Mouse (Mus musculus) myocyte (in vitro differentiated cells): ENCODE measurements around the gene Tpcn1. TPM values are rescaled to one million over a fixed set of nuclear protein-coding genes. Genes with fewer than 3 reads are reported as not detected.
A peak's percentile ranks its signal among the peaks of the same experiment; 100 is the strongest.

Source experiments
- H3K27me3 ChIP-seq: one replicate; pipeline ENCODE4 v1.6.1; 2011; ENCODE audit not compliant: control insufficient read depth, insufficient read depth, insufficient read length
- H3K36me3 ChIP-seq: one replicate; pipeline ENCODE4 v1.6.1; 2011; ENCODE audit not compliant: control insufficient read depth, insufficient read depth
- H3K4me2 ChIP-seq: one replicate; pipeline ENCODE4 v1.6.1; 2011; ENCODE audit warnings: low read depth, control low read depth
- H3K4me3 ChIP-seq: one replicate; pipeline ENCODE4 v1.5.1; 2011; ENCODE audit warnings: mild to moderate bottlenecking, control low read depth, moderate library complexity
- H3K79me2 ChIP-seq: one replicate; pipeline ENCODE4 v1.6.1; 2011; ENCODE audit not compliant: control insufficient read depth, insufficient read depth
- H3ac ChIP-seq: one replicate; pipeline ENCODE4 v1.6.1; 2011; ENCODE audit not compliant: control insufficient read depth, insufficient read length
- CEBPB ChIP-seq: IDR thresholded peaks from 2 replicates; pipeline ENCODE4 v1.6.1; 2011; ENCODE audit warnings: mild to moderate bottlenecking, moderate library complexity; ENCODE audit not compliant: poor library complexity, insufficient read depth, severe bottlenecking
- E2F4 ChIP-seq: IDR thresholded peaks from one replicate; pipeline ENCODE4 v1.6.1; 2011; ENCODE audit warnings: mild to moderate bottlenecking, control low read depth, moderate library complexity; ENCODE audit not compliant: insufficient read depth
- MAX ChIP-seq: IDR thresholded peaks from one replicate; pipeline ENCODE4 v1.6.1; 2011; ENCODE audit warnings: low read depth, mild to moderate bottlenecking, control low read depth
- MYOD1 ChIP-seq, 3 experiments: IDR thresholded peaks; one replicate each; pipeline ENCODE4 v1.6.1; 2011; ENCODE audit warnings: control low read depth in 2 of 3, low read depth in 2 of 3, mild to moderate bottlenecking in 2 of 3, moderate library complexity in 1 of 3; ENCODE audit not compliant: insufficient read length in 2 of 3, control insufficient read depth in 1 of 3
- MYOG ChIP-seq, 3 experiments: IDR thresholded peaks; one replicate each; pipeline ENCODE4 v1.6.1; 2011; ENCODE audit warnings: control low read depth in 2 of 3, low read depth in 2 of 3, mild to moderate bottlenecking in 2 of 3; ENCODE audit not compliant: insufficient read length in 2 of 3, control insufficient read depth in 1 of 3, insufficient read depth in 1 of 3
- POLR2A ChIP-seq: IDR thresholded peaks from one replicate; pipeline ENCODE4 v1.6.1; 2011; ENCODE audit warnings: low read depth, mild to moderate bottlenecking, control low read depth, moderate library complexity; ENCODE audit not compliant: insufficient read length
- POLR2AphosphoS2 ChIP-seq: IDR thresholded peaks from one replicate; pipeline ENCODE4 v1.6.1; 2011; ENCODE audit warnings: low read depth, control low read depth; ENCODE audit not compliant: insufficient read length
- REST ChIP-seq: IDR thresholded peaks from one replicate; pipeline ENCODE4 v1.6.1; 2011; ENCODE audit warnings: mild to moderate bottlenecking, control low read depth, moderate library complexity; ENCODE audit not compliant: insufficient read depth, insufficient read length
- SRF ChIP-seq: IDR thresholded peaks from one replicate; pipeline ENCODE4 v1.6.1; 2011; ENCODE audit warnings: low read depth; ENCODE audit not compliant: control insufficient read depth, insufficient read length
- TCF12 ChIP-seq: IDR thresholded peaks from one replicate; pipeline ENCODE4 v1.6.1; 2011; ENCODE audit warnings: mild to moderate bottlenecking, control low read depth; ENCODE audit not compliant: poor library complexity, insufficient read depth, severe bottlenecking
- TCF3 ChIP-seq: IDR thresholded peaks from one replicate; pipeline ENCODE4 v1.6.1; 2011; ENCODE audit warnings: low read depth, control low read depth; ENCODE audit not compliant: insufficient read length
- USF1 ChIP-seq: IDR thresholded peaks from one replicate; pipeline ENCODE4 v1.6.1; 2011; ENCODE audit warnings: low read depth, mild to moderate bottlenecking, control low read depth, moderate library complexity
- polyA plus RNA-seq: library from polyadenylated mRNA; unstranded; fragments of >200 nt; fragmentation: generic; extraction: Trizol; gene quantifications from one replicate; pipeline ENCODE4 v1.2.1, GENCODE M21; 2012; ENCODE audit warnings: missing spikeins

Gene Tpcn1
- polyA plus RNA-seq, 1 experiment, result 88.7 TPM

DNA sequence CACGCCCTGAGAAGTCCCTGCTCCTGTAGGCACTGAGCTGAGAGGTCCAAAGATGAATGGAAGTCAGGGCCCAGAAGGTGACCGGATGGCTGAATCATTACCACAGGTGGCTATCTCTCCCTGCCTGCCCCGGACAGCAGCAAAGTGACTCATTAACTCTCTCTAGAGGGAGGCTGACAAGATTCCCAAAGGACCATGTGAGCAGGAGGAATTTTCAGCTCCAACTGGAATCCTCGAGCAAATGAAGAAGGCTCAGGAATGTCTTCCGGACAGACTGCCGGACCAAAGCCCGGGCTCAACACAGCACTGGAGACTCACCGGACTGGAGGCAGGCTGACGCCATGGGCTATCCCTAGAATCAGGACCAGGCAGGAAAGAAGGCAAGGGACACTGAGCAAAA lies 6.5 kb downstream of the Tpcn1 start:
- no peak overlapping the region for H3ac ChIP-seq
- H3K79me2 ChIP-seq, result peaks cover 43% of the 10 kb centered on the region
- peaks cover 19% of the 10 kb centered on the region for H3K36me3 ChIP-seq
- peak; percentile 60 for TF ChIP-seq USF1
- TF ChIP-seq MYOG (IDR thresholded peaks at IDR 0.05; ENCODE audit: control insufficient read depth in 1 of 3, insufficient read depth in 1 of 3, insufficient read length in 2 of 3, low read depth in 2 of 3), result peak in 1 of 3 experiments; percentile 39
- TF ChIP-seq TCF12, result peak; percentile 26
- TF ChIP-seq TCF3, result no peak
- peak in 2 of 3 experiments; percentile 12 to 73 for TF ChIP-seq MYOD1 (IDR thresholded peaks at IDR 0.05; ENCODE audit: control insufficient read depth in 1 of 3, insufficient read length in 2 of 3, low read depth in 2 of 3)
- peak overlapping the region; percentile 68 for H3K4me2 ChIP-seq
- no peak overlapping the region for H3K4me3 ChIP-seq
- H3K27me3 ChIP-seq, result no peaks in the 10 kb centered on the region

DNA sequence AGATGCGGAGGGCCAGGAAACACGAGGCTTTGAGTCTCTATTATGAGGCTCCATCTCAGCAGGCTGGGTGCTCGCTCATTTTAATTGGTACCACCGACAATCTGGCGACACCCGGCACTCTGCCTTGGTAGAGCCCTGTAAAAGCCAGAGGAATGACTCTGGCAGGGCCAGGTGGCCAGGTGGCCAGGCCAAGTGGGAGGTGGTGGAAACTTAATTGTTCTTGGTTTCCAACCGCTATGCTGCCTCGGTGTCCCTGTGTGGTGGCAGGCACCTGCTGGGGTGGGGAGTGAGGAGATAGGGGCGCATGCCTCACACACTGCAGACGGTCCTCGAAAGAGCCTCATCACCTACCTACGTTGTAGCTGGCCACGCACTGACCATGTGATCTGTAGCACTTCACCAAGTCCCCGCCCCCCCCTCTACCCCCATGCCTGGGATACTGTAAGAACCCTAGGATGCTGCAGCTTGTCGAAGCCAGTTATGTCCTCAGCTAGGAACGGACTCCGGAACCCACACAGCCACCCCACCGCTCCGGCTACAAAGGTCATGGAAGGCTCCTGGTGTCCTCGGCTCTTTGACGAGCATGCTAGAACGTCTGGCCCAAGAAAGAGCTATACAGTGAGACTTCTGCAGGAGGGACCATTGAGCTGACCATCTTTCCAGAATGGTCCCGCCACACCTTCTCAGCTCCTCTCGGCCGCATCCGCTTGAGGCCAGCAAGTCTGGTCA lies 8.4 kb downstream of the Tpcn1 start:
- no peak overlapping the region for H3ac ChIP-seq
- H3K4me3 ChIP-seq, result no peak overlapping the region
- H3K79me2 ChIP-seq, result peaks cover 46% of the 10 kb centered on the region
- peak in 1 of 3 experiments; percentile 49 for TF ChIP-seq MYOG (IDR thresholded peaks at IDR 0.05; ENCODE audit: control insufficient read depth in 1 of 3, insufficient read depth in 1 of 3, insufficient read length in 2 of 3, low read depth in 2 of 3)
- TF ChIP-seq POLR2AphosphoS2, result peak; percentile 38
- no peak for TF ChIP-seq E2F4
- peak in 1 of 3 experiments; percentile 80 for TF ChIP-seq MYOD1 (IDR thresholded peaks at IDR 0.05; ENCODE audit: control insufficient read depth in 1 of 3, insufficient read length in 2 of 3, low read depth in 2 of 3)
- no peaks in the 10 kb centered on the region for H3K27me3 ChIP-seq
- peaks cover 19% of the 10 kb centered on the region for H3K36me3 ChIP-seq
- peak overlapping the region; percentile 81 for H3K4me2 ChIP-seq

DNA sequence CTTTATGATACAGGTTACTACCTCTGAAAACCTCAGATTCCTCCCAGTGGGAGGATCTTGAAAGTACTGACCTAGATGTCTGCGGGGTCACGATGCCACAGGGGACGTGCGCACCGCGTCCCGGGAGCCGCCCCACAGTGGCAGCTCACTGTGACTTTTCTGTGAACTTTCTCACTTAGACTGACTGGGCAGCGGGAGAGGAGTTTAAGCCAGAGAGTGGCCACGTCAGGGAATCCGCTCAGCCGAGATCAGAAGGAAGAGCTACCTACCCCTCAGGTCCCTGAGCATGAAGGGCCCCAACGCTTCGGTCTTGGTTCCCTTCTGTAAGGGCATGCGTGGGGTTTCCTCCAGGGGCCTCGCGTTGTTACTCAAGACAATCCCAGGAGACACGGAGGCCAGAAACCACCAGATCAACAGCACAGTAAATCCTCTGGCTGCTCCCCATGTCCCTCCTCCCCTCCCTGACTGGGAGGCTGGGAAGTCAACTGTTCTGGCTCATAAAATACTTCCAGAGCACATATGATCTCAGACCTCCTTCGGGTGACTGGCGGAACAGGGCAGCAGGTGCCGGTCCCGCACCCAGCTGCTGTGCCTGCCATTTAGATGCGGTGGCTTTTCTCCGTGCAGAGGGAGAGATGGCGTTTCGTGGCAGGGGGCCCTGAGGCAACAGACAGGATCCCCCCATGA lies 9.1 kb downstream of the Tpcn1 start:
- Histone ChIP-seq H3K79me2 (peaks cover 47% of the 10 kb centered on the region), H3K36me3 (peaks cover 14% of the 10 kb centered on the region), H3K4me3 (no peak overlapping the region), H3K27me3 (no peaks in the 10 kb centered on the region), H3ac (no peak overlapping the region), H3K4me2 (peak overlapping the region; percentile 81)
- TF ChIP-seq REST, result no peak
- no peak for TF ChIP-seq SRF
- TF ChIP-seq USF1, result no peak
- peak; percentile 82 for TF ChIP-seq CEBPB
- no peak for TF ChIP-seq E2F4
- peak; percentile 81 for TF ChIP-seq TCF3
- TF ChIP-seq POLR2AphosphoS2, result peak; percentile 10
- peak; percentile 83 for TF ChIP-seq TCF12
- peak; percentile 91 to 94 (median 94) for TF ChIP-seq MYOG (IDR thresholded peaks at IDR 0.05; ENCODE audit: control insufficient read depth in 1 of 3, insufficient read depth in 1 of 3, insufficient read length in 2 of 3, low read depth in 2 of 3)
- peak in 2 of 3 experiments; percentile 97 to 98 for TF ChIP-seq MYOD1 (IDR thresholded peaks at IDR 0.05; ENCODE audit: control insufficient read depth in 1 of 3, insufficient read length in 2 of 3, low read depth in 2 of 3)
- TF ChIP-seq MAX, result no peak
- peak; percentile 31 for TF ChIP-seq POLR2A

DNA sequence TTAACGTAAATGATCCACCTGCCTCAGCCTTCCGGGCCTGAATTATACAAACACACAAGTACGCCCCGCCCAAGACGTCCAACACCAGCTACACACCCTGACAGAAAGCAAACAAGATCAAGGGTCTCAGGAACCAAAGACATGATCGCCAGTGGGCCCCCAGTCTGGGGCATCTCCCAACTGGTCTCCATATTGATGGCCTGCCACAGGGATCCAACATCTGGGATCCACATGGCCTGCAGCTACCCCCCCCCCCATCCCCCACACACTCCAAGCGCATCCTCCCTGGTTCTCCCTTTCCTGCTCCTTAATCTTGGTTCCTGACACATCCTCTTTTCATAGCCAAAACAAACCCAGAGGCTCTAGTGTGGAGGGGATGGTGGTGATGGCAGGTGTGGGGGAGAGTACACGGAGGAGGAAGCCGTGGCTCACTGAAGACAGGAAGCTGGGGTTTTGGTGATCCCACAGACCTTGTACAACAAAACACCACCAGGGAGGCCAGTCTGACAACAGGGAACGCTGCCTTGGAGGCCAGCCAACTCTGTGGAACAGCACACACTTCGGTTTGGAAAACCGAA lies 9.9 kb downstream of the Tpcn1 start:
- no peak overlapping the region for H3K4me3 ChIP-seq
- peaks cover 47% of the 10 kb centered on the region for H3K79me2 ChIP-seq
- no peak overlapping the region for H3ac ChIP-seq
- peak overlapping the region; percentile 81 for H3K4me2 ChIP-seq
- TF ChIP-seq SRF (no peak), TCF3 (no peak), MYOD1 (IDR thresholded peaks at IDR 0.05; ENCODE audit: control insufficient read depth in 1 of 3, insufficient read length in 2 of 3, low read depth in 2 of 3) (peak in 2 of 3 experiments; percentile 58 to 78), POLR2AphosphoS2 (peak; percentile 8), TCF12 (peak; percentile 45), REST (no peak), USF1 (no peak), MYOG (IDR thresholded peaks at IDR 0.05; ENCODE audit: control insufficient read depth in 1 of 3, insufficient read depth in 1 of 3, insufficient read length in 2 of 3, low read depth in 2 of 3) (no peak), CEBPB (no peak), POLR2A (no peak), MAX (peak; percentile 73)
- peaks cover 14% of the 10 kb centered on the region for H3K36me3 ChIP-seq
- H3K27me3 ChIP-seq, result no peaks in the 10 kb centered on the region
